9 mouse cellular contexts compared by ENCODE assay signal in genomic region chr9:123796174-123796573, GRCm38 (mm10). TPM values are rescaled to one million over a fixed set of nuclear protein-coding genes. Genes with fewer than 3 reads are reported as not detected.
A peak's percentile ranks its signal among the peaks of the same experiment; 100 is the strongest.
DNase-seq lines count a peak whose midpoint lies in the region; ATAC-seq and TF ChIP-seq lines count a peak whose summit lies in the region.
"Had no signal": no experiment of that assay in that cellular context is flagged by ENCODE, and none has a peak within 500 bp of the region (broad histone marks: within the 10 kb centered on the region; RNA-seq: fewer than 3 reads in every experiment).

No protein-coding gene starts in this region.

- H3K4me2 ChIP-seq in lung, embryonic 16.5 days (ENCODE audit: low read depth, low read length), result no peak overlapping the region
- H3K4me2 ChIP-seq: heart, embryonic 13.5 days had no signal

- DNase-seq in adrenal gland, adult (ENCODE audit: inconsistent age in 2 of 2, low spot score in 1 of 2), result peak; percentile 15 to 74
- no peak for DNase-seq in adrenal gland, postnatal 4 days (ENCODE audit: low spot score in 2 of 2)
- DNase-seq in CD4-positive, CD25-positive, alpha-beta regulatory T cell, adult 2 months (ENCODE audit: low read depth, low spot score), result peak; percentile 75
- peak; percentile 21 to 32 for DNase-seq in cerebellum, adult 2 months
- DNase-seq in gastrocnemius, postnatal 10 days, result peak; percentile 14
- peak; percentile 37 to 59 for DNase-seq in kidney, postnatal 36 days
- peak; percentile 60 to 62 for DNase-seq in right cerebral cortex, adult 2 months (ENCODE audit: low spot score in 2 of 2)

- no peaks in the 10 kb centered on the region for H3K4me1 ChIP-seq in cerebellum, adult 2 months (ENCODE audit: control insufficient read depth, insufficient read depth, low read length)
- no peaks in the 10 kb centered on the region for H3K4me1 ChIP-seq in lung, embryonic 16.5 days (replicated peaks; ENCODE audit: control insufficient read depth, insufficient read depth, low read length)
- H3K4me1 ChIP-seq: heart, embryonic 13.5 days had no signal

- no peaks in the 10 kb centered on the region; the same call in 1 of the 2 replicates for H3K27me3 ChIP-seq in cerebellum, adult 2 months (ENCODE audit: control insufficient read depth, insufficient read depth, low read length)
- no peaks in the 10 kb centered on the region for H3K27me3 ChIP-seq in lung, embryonic 16.5 days (ENCODE audit: control insufficient read depth, insufficient read depth, low read depth, low read length)
- H3K27me3 ChIP-seq: heart, embryonic 13.5 days had no signal

- WGBS in cerebellum, adult 2 months, result 81% methylated on average over 3 of the region's 3 CpGs
- WGBS in lung, embryonic 16.5 days, result 44% methylated on average over 3 of the region's 3 CpGs

- no peak overlapping the region for H3K9ac ChIP-seq in lung, embryonic 16.5 days (ENCODE audit: low read length)
- H3K9ac ChIP-seq: heart, embryonic 13.5 days had no signal

- peaks cover 35% of the 10 kb centered on the region for H3K36me3 ChIP-seq in lung, embryonic 16.5 days (ENCODE audit: control insufficient read depth, insufficient read depth, low read length)

- H3K27ac ChIP-seq in cerebellum, adult 2 months (ENCODE audit: insufficient read depth, low read length), result no peak overlapping the region
- H3K27ac ChIP-seq in lung, embryonic 16.5 days (ENCODE audit: low read length), result no peak overlapping the region
- H3K27ac ChIP-seq: heart, embryonic 13.5 days had no signal

- no peaks in the 10 kb centered on the region for H3K9me3 ChIP-seq in lung, embryonic 16.5 days (ENCODE audit: control insufficient read depth, low read length)
- H3K9me3 ChIP-seq: heart, embryonic 13.5 days had no signal

- peak; percentile 41; the same call in 1 of the 2 replicates for ATAC-seq in lung, embryonic 16.5 days (ENCODE audit: low read depth)

- no peak overlapping the region for H3K4me3 ChIP-seq in cerebellum, adult 2 months (replicated peaks; ENCODE audit: insufficient read depth, low read depth, low read length)
- H3K4me3 ChIP-seq in lung, embryonic 16.5 days (ENCODE audit: low read length), result no peak overlapping the region
- H3K4me3 ChIP-seq: heart, embryonic 13.5 days had no signal

- TF ChIP-seq CTCF in cerebellum, adult 2 months (IDR thresholded peaks at IDR 0.05; ENCODE audit: borderline replicate concordance, insufficient read depth, low read depth, low read length), result peak; percentile 50; the same call in 1 of the 2 replicates

- TF ChIP-seq POLR2A in cerebellum, adult 2 months (IDR thresholded peaks at IDR 0.05; ENCODE audit: borderline replicate concordance, insufficient read depth, low read length), result no peak

RNA-seq across cellular contexts. Expression of gene Cxcr6, which starts 10.1 kb away (rescaled TPM):
- not detected for total RNA-seq in adrenal gland, postnatal 4 days (2021)
- 0.06 and 0.07 TPM in 2 replicates for polyA plus RNA-seq in cerebellum, adult 2 months (2012; rRNA removed)
- not detected for total RNA-seq in gastrocnemius, postnatal 10 days (2021)
- polyA plus RNA-seq in lung, embryonic 16.5 days (2015; fragmentation: Nextera tagmentation; extraction: Ambion mirVana), result 0.43 and 0.75 TPM in 2 replicates

RNA-seq across cellular contexts. Expression of gene Fyco1, which starts 55.5 kb away (rescaled TPM):
- 10 to 100 TPM; 61.5 to 63.9 TPM for total RNA-seq in adrenal gland, postnatal 4 days (2021)
- polyA plus RNA-seq in cerebellum, adult 2 months (2012; rRNA removed), result 17.6 and 18.0 TPM in 2 replicates
- total RNA-seq in gastrocnemius, postnatal 10 days (2021), result 100 to 1,000 TPM; 158 to 173 TPM
- 14.2 and 15.5 TPM in 2 replicates for polyA plus RNA-seq in lung, embryonic 16.5 days (2015; fragmentation: Nextera tagmentation; extraction: Ambion mirVana)

Comparison
In these comparisons a context has a peak if more than half of its experiments do, and no peak if none do; other contexts are left out.
1. DNase-seq: peak in adrenal gland, adult (2 of 2), CD4-positive, CD25-positive, alpha-beta regulatory T cell, adult 2 months (single experiment), cerebellum, adult 2 months (2 of 2), gastrocnemius, postnatal 10 days (single experiment), kidney, postnatal 36 days (2 of 2) and right cerebral cortex, adult 2 months (2 of 2); none in adrenal gland, postnatal 4 days (0 of 2).